Mouse (Mus musculus): ENCODE data around the gene Lgals3bp.

DNA sequence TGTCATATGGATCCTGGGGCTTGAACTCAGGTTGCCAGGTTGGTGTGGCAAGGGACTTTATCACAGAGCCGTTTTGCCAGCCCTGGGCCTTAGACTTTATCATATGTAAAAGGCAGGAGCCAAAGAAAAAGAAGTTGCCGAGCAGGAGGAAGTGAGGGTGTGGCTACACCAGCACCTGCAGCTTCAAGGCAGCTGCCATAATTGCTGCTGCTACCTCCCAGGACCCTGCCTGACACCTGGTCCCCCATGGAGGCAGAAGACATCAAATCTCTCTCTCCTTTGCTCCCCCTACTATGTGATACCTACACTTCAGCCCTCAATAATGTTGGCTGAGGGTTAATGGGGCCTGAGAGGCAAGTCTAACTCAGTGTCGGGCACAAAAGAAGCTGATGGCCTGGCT lies 53.5 kb downstream of the Lgals3bp start:
- TF ChIP-seq POLR2A (IDR thresholded peaks at IDR 0.05; ENCODE audit: control insufficient read depth, extremely low read depth, insufficient read depth, low read length, poor library complexity) = 0 out of 2 replicates have a peak, but pooled peaks have one; percentile 8
- TF ChIP-seq CTCF (IDR thresholded peaks at IDR 0.05; ENCODE audit: borderline replicate concordance, control insufficient read depth, extremely low read depth, insufficient read depth, low read length, poor library complexity) = 0 out of 2 replicates have a peak, but pooled peaks have one; percentile 9
